Mouse (Mus musculus) MEL (cell line): ENCODE measurements around the gene Ift20. TPM values are rescaled to one million over a fixed set of nuclear protein-coding genes. Genes with fewer than 3 reads are reported as not detected.
A peak's percentile ranks its signal among the peaks of the same experiment; 100 is the strongest.

Source experiments
- DNase-seq: peaks from one replicate; pipeline ENCODE4 v3.0.0; 2011; ENCODE audit warnings: low read depth, low spot score
- H3K27ac ChIP-seq: 2 replicates; pipeline ENCODE4 v1.5.1; 2012; ENCODE audit warnings: low read depth, mild to moderate bottlenecking, control low read depth, low read length, moderate library complexity; ENCODE audit not compliant: control insufficient read depth
- H3K27me3 ChIP-seq, 2 experiments: fragments of 150-350 bp in 1 of 2; sonication (generic) in 1 of 2; 2 replicates each; pipeline ENCODE4 v1.6.1; 2012; ENCODE audit warnings: low read length in 2 of 2, mild to moderate bottlenecking in 2 of 2, improper control_type of control experiment in 1 of 2, moderate library complexity in 1 of 2; ENCODE audit not compliant: insufficient read depth in 2 of 2, control insufficient read depth in 1 of 2
- H3K36me3 ChIP-seq, 2 experiments: 2 replicates each; pipeline ENCODE4 v1.6.1; 2012 to 2014; ENCODE audit warnings: low read length in 2 of 2, improper control_type of control experiment in 1 of 2, inconsistent platforms in 1 of 2, mild to moderate bottlenecking in 1 of 2; ENCODE audit not compliant: insufficient read depth in 2 of 2, control insufficient read depth in 1 of 2
- H3K4me1 ChIP-seq, 2 experiments: fragments of 150-350 bp in 1 of 2; sonication (generic) in 1 of 2; 2 replicates each; pipeline ENCODE4 v1.6.1; 2012; ENCODE audit warnings: low read length in 2 of 2, improper control_type of control experiment in 1 of 2, mild to moderate bottlenecking in 1 of 2; ENCODE audit not compliant: insufficient read depth in 2 of 2, control insufficient read depth in 1 of 2
- H3K4me3 ChIP-seq, 2 experiments: fragments of 150-350 bp in 1 of 2; sonication (generic) in 1 of 2; 2 replicates each; pipeline ENCODE4 v1.5.1; 2012; ENCODE audit warnings: low read depth in 2 of 2, low read length in 2 of 2, mild to moderate bottlenecking in 2 of 2, moderate library complexity in 2 of 2, control low read depth in 1 of 2, improper control_type of control experiment in 1 of 2; ENCODE audit not compliant: control insufficient read depth in 1 of 2, insufficient read depth in 1 of 2
- H3K79me2 ChIP-seq: 2 replicates; pipeline ENCODE4 v1.6.1; 2012; ENCODE audit warnings: mild to moderate bottlenecking, low read length, moderate library complexity; ENCODE audit not compliant: control insufficient read depth, poor library complexity, insufficient read depth
- H3K9ac ChIP-seq: 2 replicates; pipeline ENCODE4 v1.6.1; 2012; ENCODE audit warnings: low read depth, mild to moderate bottlenecking, control low read depth, low read length, moderate library complexity; ENCODE audit not compliant: control insufficient read depth, poor library complexity, severe bottlenecking
- H3K9me3 ChIP-seq: fragments of 150-350 bp; sonication (generic); replicated peaks from 2 replicates; pipeline ENCODE4 v1.6.1; 2012; ENCODE audit warnings: mild to moderate bottlenecking, low read length, improper control_type of control experiment, moderate library complexity; ENCODE audit not compliant: insufficient read depth
- BHLHE40 ChIP-seq: IDR thresholded peaks from 2 replicates; pipeline ENCODE4 v1.6.1; 2012; ENCODE audit warnings: low read depth, mild to moderate bottlenecking, inconsistent platforms, low read length, improper control_type of control experiment, borderline replicate concordance
- CTCF ChIP-seq, 3 experiments: IDR thresholded peaks in 2 of 3; conservative IDR thresholded peaks in 1 of 3; 2 replicates each; pipeline ENCODE4 v1.5.1; 2011 to 2012; ENCODE audit warnings: low read length in 3 of 3, low read depth in 2 of 3, mild to moderate bottlenecking in 2 of 3, improper control_type of control experiment in 1 of 3, inconsistent platforms in 1 of 3, mixed read lengths in 1 of 3, moderate library complexity in 1 of 3; ENCODE audit not compliant: control insufficient read depth in 1 of 3, insufficient read depth in 1 of 3, poor library complexity in 1 of 3, severe bottlenecking in 1 of 3
- ETS1 ChIP-seq: IDR thresholded peaks from 2 replicates; pipeline ENCODE4 v1.6.1; 2012; ENCODE audit warnings: low read depth, mild to moderate bottlenecking, inconsistent platforms, low read length, improper control_type of control experiment, moderate library complexity
- GABPA ChIP-seq: IDR thresholded peaks from 2 replicates; pipeline ENCODE4 v1.6.1; 2012; ENCODE audit warnings: low read depth, mild to moderate bottlenecking, inconsistent platforms, low read length, improper control_type of control experiment, moderate library complexity
- HCFC1 ChIP-seq: IDR thresholded peaks from 2 replicates; pipeline ENCODE4 v1.6.1; 2012; ENCODE audit warnings: low read depth, mild to moderate bottlenecking, inconsistent platforms, low read length, improper control_type of control experiment, moderate library complexity
- JUND ChIP-seq: IDR thresholded peaks from 2 replicates; pipeline ENCODE4 v1.6.1; 2011; ENCODE audit warnings: low read depth, mild to moderate bottlenecking, improper control_type of control experiment, low read length
- MYB ChIP-seq: IDR thresholded peaks from 2 replicates; pipeline ENCODE4 v1.6.1; 2011; ENCODE audit warnings: mild to moderate bottlenecking, low read depth, low read length, improper control_type of control experiment
- MYC ChIP-seq: IDR thresholded peaks from 2 replicates; pipeline ENCODE4 v1.6.1; 2011; ENCODE audit warnings: low read depth, mild to moderate bottlenecking, low read length, improper control_type of control experiment, moderate library complexity
- NRF1 ChIP-seq: IDR thresholded peaks from 2 replicates; pipeline ENCODE4 v1.6.1; 2014; ENCODE audit warnings: low read depth, mild to moderate bottlenecking, inconsistent platforms, low read length, improper control_type of control experiment, moderate library complexity; ENCODE audit not compliant: poor library complexity, insufficient read depth, severe bottlenecking
- POLR2A ChIP-seq, 2 experiments: IDR thresholded peaks; 2 replicates each; pipeline ENCODE4 v1.6.1; 2011 to 2012; ENCODE audit warnings: low read length in 2 of 2, mild to moderate bottlenecking in 2 of 2, control low read depth in 1 of 2, improper control_type of control experiment in 1 of 2, low read depth in 1 of 2, moderate library complexity in 1 of 2; ENCODE audit not compliant: control insufficient read depth in 1 of 2, insufficient read depth in 1 of 2, poor library complexity in 1 of 2
- POLR2AphosphoS5 ChIP-seq: IDR thresholded peaks from 2 replicates; pipeline ENCODE4 v1.6.1; 2012; ENCODE audit warnings: low read depth, borderline replicate concordance, mild to moderate bottlenecking, inconsistent platforms, low read length, moderate library complexity, mixed read lengths
- RAD21 ChIP-seq: IDR thresholded peaks from 2 replicates; pipeline ENCODE4 v1.6.1; 2011; ENCODE audit warnings: mild to moderate bottlenecking, low read depth, low read length, improper control_type of control experiment
- SIN3A ChIP-seq: IDR thresholded peaks from 2 replicates; pipeline ENCODE4 v1.6.1; 2012; ENCODE audit warnings: low read length, improper control_type of control experiment, inconsistent platforms
- SMC3 ChIP-seq: IDR thresholded peaks from 2 replicates; pipeline ENCODE4 v1.6.1; 2011; ENCODE audit warnings: low read depth, low read length, improper control_type of control experiment
- TAL1 ChIP-seq: IDR thresholded peaks from 2 replicates; pipeline ENCODE4 v1.6.1; 2012; ENCODE audit warnings: mild to moderate bottlenecking, inconsistent platforms, low read length, moderate library complexity, mixed read lengths
- USF2 ChIP-seq, 2 experiments: IDR thresholded peaks; 2 replicates each; pipeline ENCODE4 v1.6.1; 2011 to 2012; ENCODE audit warnings: improper control_type of control experiment in 2 of 2, low read length in 2 of 2, borderline replicate concordance in 1 of 2, inconsistent platforms in 1 of 2, low read depth in 1 of 2, mild to moderate bottlenecking in 1 of 2; ENCODE audit not compliant: insufficient read depth in 1 of 2
- ZC3H11A ChIP-seq: IDR thresholded peaks from 2 replicates; pipeline ENCODE4 v1.6.1; 2012; ENCODE audit warnings: low read depth, mild to moderate bottlenecking, inconsistent platforms, low read length, improper control_type of control experiment
- ZKSCAN1 ChIP-seq: IDR thresholded peaks from 2 replicates; pipeline ENCODE4 v1.6.1; 2012; ENCODE audit warnings: low read depth, mild to moderate bottlenecking, inconsistent platforms, low read length, improper control_type of control experiment, moderate library complexity
- ZMIZ1 ChIP-seq: IDR thresholded peaks from 2 replicates; pipeline ENCODE4 v1.6.1; 2012; ENCODE audit warnings: low read depth, mild to moderate bottlenecking, inconsistent platforms, low read length, improper control_type of control experiment, moderate library complexity
- ZNF384 ChIP-seq: IDR thresholded peaks from 2 replicates; pipeline ENCODE4 v1.6.1; 2012; ENCODE audit warnings: low read depth, mild to moderate bottlenecking, inconsistent platforms, low read length, improper control_type of control experiment
- polyA plus RNA-seq, 2 experiments: library from polyadenylated mRNA; stranded (reverse) in 1 of 2; unstranded in 1 of 2; fragments of >175 nt in 1 of 2; fragments of >200 nt in 1 of 2; gene quantifications; 2 replicates each; pipeline versions ENCODE4 v1.2.1 to v1.2.4; 2012; ENCODE audit warnings: low replicate concordance in 2 of 2, low read depth in 1 of 2; ENCODE audit not compliant: insufficient read length in 2 of 2, insufficient read depth in 1 of 2, missing spikeins in 1 of 2
- total RNA-seq: library from RNA; depleted of rRNA; stranded (reverse); fragments of 300-350 nt; gene quantifications from 2 replicates; pipeline ENCODE4 v1.2.3, GENCODE M21; 2012

Ift20 gene
- total and polyA plus RNA-seq, 3 experiments, result 128 to 196 TPM; not detected in 1

DNA sequence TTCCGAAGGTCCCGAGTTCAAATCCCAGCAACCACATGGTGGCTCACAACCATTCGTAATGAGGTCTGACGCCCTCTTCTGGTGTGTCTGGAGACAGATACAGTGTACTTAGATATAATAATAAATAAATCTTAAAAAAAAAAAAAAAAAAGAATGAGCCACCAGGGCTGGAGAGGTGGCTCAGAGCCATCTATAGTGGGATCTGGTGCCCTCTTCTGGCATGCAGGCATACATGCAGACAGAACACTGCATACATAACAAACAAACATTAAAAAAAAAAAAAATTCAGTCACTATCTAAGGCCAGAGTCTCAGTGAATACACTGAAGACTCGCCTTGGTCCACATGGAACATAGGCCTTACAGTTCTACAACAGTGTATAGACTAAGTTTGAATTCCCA lies 27.0 kb upstream of the Ift20 start:
- TF ChIP-seq SIN3A (peak; percentile 46; the same call in 1 of the 2 replicates), NRF1 (no peak), BHLHE40 (no peak), ZNF384 (peak; percentile 96), USF2 (IDR thresholded peaks at IDR 0.05; ENCODE audit: borderline replicate concordance in 1 of 2, insufficient read depth in 1 of 2, low read depth in 1 of 2, low read length in 2 of 2) (no peak), MYC (0 out of 2 replicates have a peak, but pooled peaks have one; percentile 50), TAL1 (no peak), CTCF (IDR thresholded peaks at IDR 0.05 in 2 of 3, conservative IDR thresholded peaks at IDR 0.05 in 1 of 3; ENCODE audit: control insufficient read depth in 1 of 3, insufficient read depth in 1 of 3, low read depth in 2 of 3, low read length in 3 of 3, poor library complexity in 1 of 3, severe bottlenecking in 1 of 3) (peak; percentile 38 to 69 (median 68)), ZKSCAN1 (no peak), POLR2A (IDR thresholded peaks at IDR 0.05; ENCODE audit: control insufficient read depth in 1 of 2, insufficient read depth in 1 of 2, low read depth in 1 of 2, low read length in 2 of 2, poor library complexity in 1 of 2) (no peak), HCFC1 (no peak), RAD21 (peak; percentile 54), GABPA (no peak), ZMIZ1 (no peak), MYB (no peak), ETS1 (no peak), ZC3H11A (peak; percentile 55), JUND (no peak), SMC3 (peak; percentile 72), POLR2AphosphoS5 (no peak)
- Histone ChIP-seq H3K36me3 (peaks cover 16% of the 10 kb centered on the region in 2 experiments), H3K4me1 (peaks cover 0 to 7% of the 10 kb centered on the region in 2 experiments; a peak in 2 of 4 replicates), H3K9me3 (no peaks in the 10 kb centered on the region), H3K79me2 (peaks cover 25% of the 10 kb centered on the region), H3K9ac (no peak overlapping the region), H3K4me3 (no peak overlapping the region), H3K27me3 (no peaks in the 10 kb centered on the region), H3K27ac (no peak overlapping the region)
- DNase-seq, result peak; percentile 77
